Mouse (Mus musculus): ENCODE data around the gene Alg14.
A peak's percentile ranks its signal among the peaks of the same experiment; 100 is the strongest.

Alg14 gene

GRCm38 (mm10) chr3:121338687-121339086 lies 47.1 kb downstream of the Alg14 start:
- DNase-seq (ENCODE audit: inconsistent ontology term) = no peak

- no peak for DNase-seq (ENCODE audit: inconsistent ontology term)
Measured at GRCm38 (mm10) chr3:121340321-121340761, 48.8 kb downstream of the Alg14 start.

GRCm38 (mm10) chr3:121343224-121343623 lies 51.7 kb downstream of the Alg14 start:
- DNase-seq (ENCODE audit: inconsistent ontology term) = no peak

GRCm38 (mm10) chr3:121344056-121344945 lies 52.7 kb downstream of the Alg14 start:
- DNase-seq (ENCODE audit: inconsistent ontology term) = peak; percentile 67

- DNase-seq (ENCODE audit: inconsistent ontology term) = no peak
Measured at GRCm38 (mm10) chr3:121344951-121345642, 53.5 kb downstream of the Alg14 start.

- no peak for DNase-seq (ENCODE audit: inconsistent ontology term)
Measured at GRCm38 (mm10) chr3:121345643-121346000, 54.0 kb downstream of the Alg14 start.

GRCm38 (mm10) chr3:121346507-121347267 lies 55.1 kb downstream of the Alg14 start:
- no peak for DNase-seq (ENCODE audit: inconsistent ontology term)

- peak; percentile 59 for DNase-seq (ENCODE audit: inconsistent ontology term)
Measured at GRCm38 (mm10) chr3:121348792-121349191, 57.2 kb downstream of the Alg14 start.

GRCm38 (mm10) chr3:121349334-121350169 lies 58.0 kb downstream of the Alg14 start:
- no peak for DNase-seq (ENCODE audit: inconsistent ontology term)

GRCm38 (mm10) chr3:121351257-121351656 lies 59.7 kb downstream of the Alg14 start:
- DNase-seq (ENCODE audit: inconsistent ontology term) = no peak

- no peak for DNase-seq (ENCODE audit: inconsistent ontology term)
Measured at GRCm38 (mm10) chr3:121354281-121354680, 62.7 kb downstream of the Alg14 start.

- no peak for DNase-seq (ENCODE audit: inconsistent ontology term)
Measured at GRCm38 (mm10) chr3:121354861-121355470, 63.4 kb downstream of the Alg14 start.

GRCm38 (mm10) chr3:121355569-121355968 lies 64.0 kb downstream of the Alg14 start:
- no peak for DNase-seq (ENCODE audit: inconsistent ontology term)

- DNase-seq (ENCODE audit: inconsistent ontology term) = no peak
Measured at GRCm38 (mm10) chr3:121356111-121356510, 64.5 kb downstream of the Alg14 start.

GRCm38 (mm10) chr3:121357030-121357429 lies 65.5 kb downstream of the Alg14 start:
- no peak for DNase-seq (ENCODE audit: inconsistent ontology term)

GRCm38 (mm10) chr3:121358285-121358684 lies 66.7 kb downstream of the Alg14 start:
- no peak for DNase-seq (ENCODE audit: inconsistent ontology term)

GRCm38 (mm10) chr3:121358850-121359249 lies 67.3 kb downstream of the Alg14 start:
- DNase-seq (ENCODE audit: inconsistent ontology term) = no peak

- DNase-seq (ENCODE audit: inconsistent ontology term) = no peak
Measured at GRCm38 (mm10) chr3:121359272-121359671, 67.7 kb downstream of the Alg14 start.

- no peak for DNase-seq (ENCODE audit: inconsistent ontology term)
Measured at GRCm38 (mm10) chr3:121362002-121362401, 70.4 kb downstream of the Alg14 start.

GRCm38 (mm10) chr3:121364388-121364787 lies 72.8 kb downstream of the Alg14 start:
- DNase-seq (ENCODE audit: inconsistent ontology term) = no peak

- no peak for DNase-seq (ENCODE audit: inconsistent ontology term)
Measured at GRCm38 (mm10) chr3:121365131-121365530, 73.6 kb downstream of the Alg14 start.
